Mouse (Mus musculus) stomach, embryonic 15.5 days (tissue): ENCODE measurements around the gene Prrt1. TPM values are rescaled to one million over a fixed set of nuclear protein-coding genes. Genes with fewer than 3 reads are reported as not detected.
A peak's percentile ranks its signal among the peaks of the same experiment; 100 is the strongest.

ENCODE experiments used
- ATAC-seq: fragments of 200-750 bp; cut with Nextera tagmentation; 2 replicates; pipeline ENCODE4 v1.8.0; 2017; ENCODE audit warnings: low read depth, moderate number of reproducible peaks, moderate TSS enrichment; ENCODE audit not compliant: insufficient read depth, low FRiP score
- H3K27ac ChIP-seq: fragments of 300-500 bp; sonication (generic); 2 replicates; pipeline ENCODE4 v1.5.1; 2015; ENCODE audit warnings: mild to moderate bottlenecking, inconsistent platforms
- H3K27me3 ChIP-seq: fragments of 300-500 bp; sonication (generic); replicated peaks from 2 replicates; pipeline ENCODE4 v1.6.1; 2015; ENCODE audit warnings: inconsistent platforms
- H3K36me3 ChIP-seq: fragments of 300-500 bp; sonication (generic); 2 replicates; pipeline ENCODE4 v1.6.1; 2015; ENCODE audit warnings: inconsistent platforms
- H3K4me1 ChIP-seq: fragments of 300-500 bp; sonication (generic); 2 replicates; pipeline ENCODE4 v1.6.1; 2015; ENCODE audit warnings: inconsistent platforms
- H3K4me2 ChIP-seq: fragments of 300-500 bp; sonication (generic); 2 replicates; pipeline ENCODE4 v1.6.1; 2015; ENCODE audit warnings: mild to moderate bottlenecking, inconsistent platforms
- H3K4me3 ChIP-seq: fragments of 300-500 bp; sonication (generic); replicated peaks from 2 replicates; pipeline ENCODE4 v1.5.1; 2015; ENCODE audit warnings: inconsistent platforms
- H3K9ac ChIP-seq: fragments of 300-500 bp; sonication (generic); 2 replicates; pipeline ENCODE4 v1.6.1; 2015; ENCODE audit warnings: inconsistent platforms
- H3K9me3 ChIP-seq: fragments of 300-500 bp; sonication (generic); 2 replicates; pipeline ENCODE4 v1.6.1; 2016; ENCODE audit warnings: inconsistent platforms
- WGBS: fragments of 180-500 bp; shearing (Covaris S2); methylation state at CpG from one replicate; pipeline ENCODE4 v1.1.7; 2015; 5-methylcytosine and 5-hydroxymethylcytosine counted together
- polyA plus RNA-seq: library from polyadenylated mRNA; unstranded; fragments of >200 nt; fragmentation: Nextera tagmentation; extraction: Ambion mirVana; gene quantifications from 2 replicates; pipeline ENCODE4 v1.2.1, GENCODE M21; 2015

The Prrt1 gene
- polyA plus RNA-seq, 1 experiment from 2014 or later: 0.63 TPM

DNA sequence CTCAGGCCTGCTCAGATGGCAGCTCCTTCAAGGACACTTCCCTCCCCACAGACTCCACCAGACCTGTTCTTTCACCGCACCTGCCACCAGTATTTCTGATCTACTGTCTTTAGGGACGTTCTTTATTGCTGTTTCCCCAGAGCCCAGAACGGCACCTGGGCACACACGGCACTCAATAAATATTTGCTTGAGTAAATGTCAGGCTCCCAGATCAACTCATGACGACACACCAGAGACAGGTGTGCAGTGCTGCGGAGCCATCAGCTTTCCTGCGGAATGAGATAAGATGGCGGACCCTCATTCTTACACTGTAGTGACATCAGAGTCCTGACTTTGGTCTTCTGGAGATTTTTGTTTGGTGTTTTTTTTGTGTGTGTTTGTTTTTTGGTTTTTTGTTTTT lies 8.3 kb upstream of the Prrt1 start:
- no peak overlapping the region for H3K4me2 ChIP-seq
- H3K27ac ChIP-seq: no peak overlapping the region
- H3K36me3 ChIP-seq: peaks cover 21% of the 10 kb centered on the region
- H3K4me3 ChIP-seq: no peak overlapping the region
- 72% methylated on average over 8 of the region's 8 CpGs for WGBS
- H3K4me1 ChIP-seq: peaks cover 2% of the 10 kb centered on the region
- H3K9ac ChIP-seq: no peak overlapping the region
- H3K27me3 ChIP-seq: no peaks in the 10 kb centered on the region
- ATAC-seq: no peak
- H3K9me3 ChIP-seq: no peaks in the 10 kb centered on the region

DNA sequence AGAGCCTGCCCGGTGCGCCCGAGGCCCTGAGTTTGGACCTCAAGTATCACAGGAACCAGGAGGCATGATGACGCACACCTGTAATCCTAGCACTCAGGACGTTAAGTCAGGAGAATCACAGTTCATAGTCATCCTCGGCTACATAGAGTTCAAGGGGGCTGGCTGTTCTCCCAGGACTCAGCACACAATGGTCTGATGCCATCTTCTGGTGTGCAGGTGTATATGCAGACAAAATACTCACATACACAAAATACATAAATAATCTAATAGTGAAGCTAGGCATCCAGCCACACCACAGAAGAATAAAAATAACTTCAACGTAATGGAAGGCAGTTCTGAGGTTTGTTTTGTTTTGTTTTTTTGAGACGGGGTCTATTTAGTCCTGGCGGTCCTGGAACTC lies 6.2 kb upstream of the Prrt1 start:
- H3K4me2 ChIP-seq: no peak overlapping the region
- no peak overlapping the region for H3K9ac ChIP-seq
- ATAC-seq: no peak
- H3K4me1 ChIP-seq: peaks cover 12% of the 10 kb centered on the region
- H3K27ac ChIP-seq: no peak overlapping the region
- 85% methylated on average over 9 of the region's 9 CpGs for WGBS
- H3K27me3 ChIP-seq: no peaks in the 10 kb centered on the region
- peaks cover 11% of the 10 kb centered on the region for H3K36me3 ChIP-seq
- H3K4me3 ChIP-seq: no peak overlapping the region
- H3K9me3 ChIP-seq: no peaks in the 10 kb centered on the region

DNA sequence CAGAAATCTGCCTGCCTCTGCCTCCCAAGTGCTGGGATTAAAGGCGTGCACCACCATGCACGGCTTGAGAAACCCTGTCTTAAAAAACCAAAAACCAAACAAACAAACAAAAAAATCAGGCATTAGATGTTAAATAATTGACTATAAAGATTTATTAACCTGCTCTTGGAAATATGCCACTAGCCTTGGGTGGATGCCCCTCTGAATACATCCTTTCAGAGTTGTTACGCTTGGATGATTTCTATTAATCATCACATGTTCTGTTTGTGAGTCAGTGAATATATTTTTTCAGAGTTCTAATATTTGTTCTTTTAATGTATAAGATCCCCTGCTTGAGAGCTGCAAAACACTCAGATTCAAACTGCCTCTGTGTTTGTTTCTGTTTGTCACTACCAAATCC lies 4.4 kb upstream of the Prrt1 start:
- Histone ChIP-seq H3K27ac (no peak overlapping the region), H3K4me2 (no peak overlapping the region), H3K4me3 (no peak overlapping the region), H3K9ac (no peak overlapping the region), H3K4me1 (peaks cover 26% of the 10 kb centered on the region), H3K36me3 (peaks cover 11% of the 10 kb centered on the region), H3K27me3 (peaks cover 5% of the 10 kb centered on the region; the same call in 1 of the 2 replicates), H3K9me3 (no peaks in the 10 kb centered on the region)
- no peak for ATAC-seq
- 86% methylated on average over 3 of the region's 3 CpGs for WGBS

DNA sequence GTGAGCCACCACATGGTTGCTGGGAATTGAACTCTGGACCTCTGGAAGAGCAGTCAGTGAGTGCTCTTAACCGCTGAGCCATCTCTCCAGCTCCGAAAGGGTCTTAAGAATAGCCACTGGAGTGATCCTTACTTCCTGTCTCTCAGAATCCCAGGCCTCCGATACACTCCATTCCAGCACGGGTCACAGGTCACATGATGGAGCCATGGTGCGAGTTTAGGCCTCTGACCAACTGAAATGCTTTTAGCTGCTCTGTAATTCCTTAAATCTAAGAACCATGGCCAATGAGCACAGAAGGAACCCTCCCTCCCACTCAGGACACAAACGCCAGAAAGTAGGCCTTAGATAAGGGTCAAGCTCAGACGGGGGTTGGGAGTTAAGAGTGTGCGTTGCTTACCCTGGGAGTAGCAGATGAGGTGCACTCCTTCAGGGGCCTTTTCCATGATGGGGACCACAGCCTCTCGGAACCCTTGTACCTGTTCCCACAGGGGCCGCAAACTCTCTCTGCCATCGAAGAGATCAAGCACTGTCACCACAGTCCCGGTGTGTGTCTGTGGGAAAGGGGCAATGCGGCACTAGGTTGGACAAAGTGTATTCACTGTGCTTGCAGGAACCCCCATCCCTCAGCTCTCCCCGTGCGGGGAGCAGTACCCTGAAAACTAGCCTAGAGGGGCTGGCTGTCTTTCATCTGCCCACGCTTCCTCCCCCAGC lies 3.1 kb upstream of the Prrt1 start:
- Histone ChIP-seq H3K4me2 (peak overlapping the region; percentile 96), H3K4me1 (peaks cover 38% of the 10 kb centered on the region), H3K9me3 (no peaks in the 10 kb centered on the region), H3K27me3 (peaks cover 17% of the 10 kb centered on the region), H3K36me3 (peaks cover 11% of the 10 kb centered on the region), H3K9ac (peak overlapping the region; percentile 65; the same call in 1 of the 2 replicates), H3K27ac (peak overlapping the region; percentile 95), H3K4me3 (peak overlapping the region; percentile 77)
- 44% methylated on average over 16 of the region's 16 CpGs for WGBS
- no peak for ATAC-seq

DNA sequence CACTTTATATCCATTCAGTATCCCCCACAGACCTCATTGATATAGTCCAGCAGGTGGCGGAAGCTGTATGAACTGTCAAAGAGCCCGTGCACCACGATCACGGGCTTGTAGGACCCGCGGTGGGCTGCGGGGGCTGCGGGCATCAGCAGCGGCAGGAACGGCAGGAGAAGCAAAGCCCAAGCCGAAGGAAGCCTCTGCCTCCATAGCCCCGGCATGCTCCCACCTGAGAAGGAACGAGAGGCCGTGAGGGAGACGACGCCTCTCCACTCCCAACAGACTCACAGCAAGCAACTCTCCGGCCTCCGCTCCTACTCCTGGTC lies 2.6 kb upstream of the Prrt1 start:
- Histone ChIP-seq H3K27ac (peak overlapping the region; percentile 95), H3K4me1 (peaks cover 43% of the 10 kb centered on the region), H3K9ac (peak overlapping the region; percentile 65), H3K36me3 (peaks cover 10% of the 10 kb centered on the region), H3K4me2 (peak overlapping the region; percentile 96), H3K9me3 (no peaks in the 10 kb centered on the region), H3K4me3 (peak overlapping the region; percentile 77), H3K27me3 (peaks cover 22% of the 10 kb centered on the region)
- 0% methylated on average over 18 of the region's 18 CpGs for WGBS
- ATAC-seq: no peak

DNA sequence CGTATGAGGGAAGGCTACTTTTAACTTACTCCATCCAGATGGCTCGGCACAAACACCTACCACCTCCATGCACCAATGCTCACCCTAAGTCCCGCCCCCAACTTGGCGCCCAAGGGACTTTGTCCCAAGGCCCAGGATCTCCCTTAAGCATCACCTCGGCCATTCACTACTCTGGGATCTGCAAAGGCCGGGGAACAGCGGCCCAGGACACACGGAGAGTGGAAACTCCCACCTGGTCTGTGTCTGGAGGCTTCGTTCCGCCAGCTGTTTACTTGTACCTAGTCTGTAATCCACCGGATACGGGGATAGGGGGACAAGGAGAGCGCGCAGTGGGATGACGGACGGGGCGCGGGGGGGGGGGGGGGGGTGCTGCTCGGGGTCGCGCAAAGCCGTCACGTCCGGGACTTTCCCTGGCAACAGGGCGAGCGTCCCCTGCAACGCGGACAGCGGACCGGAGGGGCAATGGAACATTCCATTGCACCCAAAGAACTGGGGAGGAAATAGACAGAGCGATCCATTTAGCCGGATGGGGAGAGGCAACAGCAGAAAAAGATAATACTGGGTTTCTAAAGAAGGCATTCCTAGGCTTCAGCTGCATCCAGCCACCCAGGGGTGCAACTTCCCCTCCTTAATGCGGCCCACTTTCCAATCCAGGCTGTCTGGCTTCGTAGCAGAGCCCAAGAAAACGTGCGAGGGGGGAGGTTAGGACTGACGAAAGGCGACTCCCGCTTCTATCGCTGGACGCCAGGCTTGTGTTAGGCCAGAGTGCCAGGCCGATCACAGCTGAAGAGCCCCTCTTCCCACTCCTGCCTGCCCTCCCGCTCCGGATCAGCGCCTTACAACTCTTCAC lies 2.0 kb upstream of the Prrt1 start:
- H3K4me2 ChIP-seq: peak overlapping the region; percentile 96
- WGBS: 1% methylated on average over 39 of the region's 45 CpGs
- H3K9ac ChIP-seq: peak overlapping the region; percentile 65

DNA sequence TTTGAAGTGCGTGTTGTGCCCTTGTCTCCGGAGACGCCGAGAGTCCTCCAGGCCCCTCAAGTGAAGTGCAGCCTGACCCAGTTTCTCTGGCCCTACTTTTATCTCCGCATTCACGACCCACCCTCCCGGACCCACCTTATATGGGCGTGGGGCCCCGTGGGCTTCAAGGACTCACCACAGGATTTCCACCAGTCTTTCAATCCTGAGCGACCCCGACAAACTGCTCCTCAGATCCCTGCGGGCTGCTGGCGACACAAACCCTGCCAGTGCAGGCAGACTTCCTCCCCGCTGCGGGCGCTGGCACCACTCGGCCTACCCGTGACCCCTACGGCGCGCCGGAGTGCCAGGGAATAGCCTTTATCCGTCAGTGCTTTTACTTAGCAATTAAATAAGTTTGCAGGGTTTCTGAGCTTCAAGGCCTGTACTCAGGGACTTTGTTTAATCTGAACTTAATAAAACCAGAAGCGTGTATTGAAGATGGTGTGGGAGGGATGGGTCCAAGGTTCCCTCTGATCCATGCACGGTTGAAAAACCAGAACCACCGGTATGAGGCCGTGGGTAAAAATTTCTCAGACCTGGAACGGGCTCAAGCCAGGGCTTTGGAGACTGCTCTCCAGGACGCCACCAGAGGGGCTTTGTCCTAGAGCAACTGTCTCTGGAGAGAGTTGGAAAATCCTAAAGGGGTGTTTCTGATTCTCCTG lies 1.2 kb upstream of the Prrt1 start, which contains the start of gene Ppt2:
TSS of gene Ppt2 (minus strand) at position 568 of the 701 bp plus-strand sequence.
- ATAC-seq: no peak
- Histone ChIP-seq H3K27me3 (peaks cover 26% of the 10 kb centered on the region), H3K4me2 (peak within 1 kb of the TSS; percentile 96), H3K4me3 (peak within 1 kb of the TSS; percentile 77), H3K4me1 (peaks cover 50% of the 10 kb centered on the region), H3K9ac (peak within 1 kb of the TSS; percentile 62), H3K36me3 (0 out of 2 replicates have a peak, but pooled peaks cover 2% of the 10 kb centered on the region), H3K27ac (peak within 1 kb of the TSS; percentile 95), H3K9me3 (no peaks in the 10 kb centered on the region)
- WGBS: 4% methylated on average over 29 of the region's 29 CpGs

More for the DNA sequence above, 2.0 kb upstream of the Prrt1 start:
- peaks cover 49% of the 10 kb centered on the region for H3K4me1 ChIP-seq
- H3K9me3 ChIP-seq: no peaks in the 10 kb centered on the region
- H3K36me3 ChIP-seq: peaks cover 6% of the 10 kb centered on the region; the same call in 1 of the 2 replicates
- H3K27ac ChIP-seq: peak overlapping the region; percentile 95
- peak overlapping the region; percentile 77 for H3K4me3 ChIP-seq
- H3K27me3 ChIP-seq: peaks cover 26% of the 10 kb centered on the region
- peak; percentile 82 for ATAC-seq

DNA sequence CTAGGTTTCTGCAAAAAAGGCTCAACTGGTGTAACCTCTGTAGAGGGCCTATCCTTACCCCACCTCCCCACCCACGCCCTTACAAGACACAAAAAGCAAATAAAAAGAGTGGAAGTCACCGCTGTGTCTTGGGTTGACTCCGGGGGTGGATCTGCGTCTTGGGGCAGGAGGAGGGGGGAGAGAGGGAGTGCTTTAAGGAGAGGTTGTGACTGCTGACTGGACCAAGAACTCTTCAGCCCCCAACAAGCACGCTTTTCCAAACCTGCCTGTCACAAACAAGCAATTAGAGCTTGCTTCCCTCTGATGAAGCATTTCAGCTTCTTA lies 727 bp upstream of the Prrt1 start:
- H3K4me1 ChIP-seq: peaks cover 50% of the 10 kb centered on the region
- ATAC-seq: no peak
- WGBS: 30% methylated on average over 5 of the region's 5 CpGs
- peak overlapping the region; percentile 77 for H3K4me3 ChIP-seq
- H3K36me3 ChIP-seq: 0 out of 2 replicates have a peak, but pooled peaks cover 2% of the 10 kb centered on the region
- peak overlapping the region; percentile 96 for H3K4me2 ChIP-seq
- H3K9ac ChIP-seq: no peak overlapping the region
- peaks cover 26% of the 10 kb centered on the region for H3K27me3 ChIP-seq
- H3K9me3 ChIP-seq: no peaks in the 10 kb centered on the region
- peak overlapping the region; percentile 95 for H3K27ac ChIP-seq

DNA sequence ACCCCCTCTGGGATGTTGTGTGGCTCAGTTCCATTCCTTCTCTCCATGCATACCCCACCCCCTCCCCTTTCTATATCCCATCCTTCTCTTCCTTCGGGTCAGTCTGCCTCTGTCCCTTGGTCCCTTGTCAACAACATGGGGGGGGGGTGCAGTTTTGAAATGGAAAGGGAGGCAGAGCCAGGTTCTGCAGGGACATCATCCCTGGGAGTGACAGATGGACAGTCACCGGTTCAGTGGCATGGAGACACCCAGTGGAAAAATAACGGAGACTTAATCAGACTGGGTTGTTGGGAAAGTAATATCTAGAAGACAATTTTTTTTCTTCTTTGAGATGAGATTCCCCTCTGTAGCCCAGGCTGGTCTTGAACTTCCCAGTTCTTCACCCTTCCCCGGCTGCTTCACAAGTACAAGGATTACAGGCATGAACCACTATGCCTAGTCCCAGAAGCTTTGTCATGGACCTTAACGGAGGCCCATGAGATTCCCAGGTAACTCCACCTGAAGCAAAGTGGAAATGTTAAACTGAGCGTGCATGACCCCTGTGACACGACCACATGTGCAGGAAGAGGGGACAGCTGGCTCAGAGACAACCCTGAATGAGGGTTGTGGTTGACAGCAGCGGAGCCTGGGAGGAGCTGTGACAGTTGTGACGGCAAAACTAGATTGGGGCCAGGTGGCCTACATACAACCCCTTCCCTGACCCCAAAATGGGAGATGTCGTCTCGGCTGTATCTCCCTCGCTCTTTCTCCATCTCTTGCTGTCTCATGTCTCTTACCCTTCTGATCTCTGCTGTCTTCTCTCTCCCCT lies 667 bp downstream of the Prrt1 start:
- peak overlapping the region; percentile 96 for H3K4me2 ChIP-seq
- peaks cover 26% of the 10 kb centered on the region for H3K27me3 ChIP-seq
- peaks cover 50% of the 10 kb centered on the region for H3K4me1 ChIP-seq
- H3K9ac ChIP-seq: no peak overlapping the region
- H3K4me3 ChIP-seq: peak overlapping the region; percentile 77
- no peak overlapping the region for H3K27ac ChIP-seq
- H3K36me3 ChIP-seq: 0 out of 2 replicates have a peak, but pooled peaks cover 2% of the 10 kb centered on the region
- no peak for ATAC-seq
- no peaks in the 10 kb centered on the region for H3K9me3 ChIP-seq
- 27% methylated on average over 12 of the region's 12 CpGs for WGBS

DNA sequence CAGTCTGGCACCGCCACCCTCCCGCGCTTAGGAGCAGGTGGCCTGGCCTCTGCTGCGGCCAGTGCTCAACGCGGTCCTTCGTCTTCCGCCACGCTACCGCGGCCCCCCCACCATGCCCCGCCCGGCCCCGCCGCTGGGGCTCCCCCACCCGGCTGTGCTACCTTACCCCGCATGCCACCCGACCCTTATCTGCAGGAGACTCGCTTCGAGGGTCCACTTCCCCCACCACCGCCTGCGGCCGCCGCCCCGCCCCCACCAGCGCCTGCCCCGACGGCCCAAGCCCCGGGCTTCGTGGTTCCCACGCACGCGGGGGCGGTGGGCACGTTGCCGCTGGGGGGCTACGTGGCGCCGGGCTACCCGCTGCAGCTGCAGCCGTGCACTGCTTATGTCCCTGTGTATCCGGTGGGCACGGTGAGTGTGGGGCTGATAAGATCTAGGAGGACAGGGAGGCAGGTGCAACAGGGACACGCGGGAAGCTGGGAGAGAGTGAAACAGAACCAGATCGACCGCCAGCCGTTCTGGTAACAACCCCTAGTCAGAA lies 1.5 kb downstream of the Prrt1 start:
- WGBS: 5% methylated on average over 46 of the region's 48 CpGs
- ATAC-seq: no peak
- no peak overlapping the region for H3K9ac ChIP-seq

DNA sequence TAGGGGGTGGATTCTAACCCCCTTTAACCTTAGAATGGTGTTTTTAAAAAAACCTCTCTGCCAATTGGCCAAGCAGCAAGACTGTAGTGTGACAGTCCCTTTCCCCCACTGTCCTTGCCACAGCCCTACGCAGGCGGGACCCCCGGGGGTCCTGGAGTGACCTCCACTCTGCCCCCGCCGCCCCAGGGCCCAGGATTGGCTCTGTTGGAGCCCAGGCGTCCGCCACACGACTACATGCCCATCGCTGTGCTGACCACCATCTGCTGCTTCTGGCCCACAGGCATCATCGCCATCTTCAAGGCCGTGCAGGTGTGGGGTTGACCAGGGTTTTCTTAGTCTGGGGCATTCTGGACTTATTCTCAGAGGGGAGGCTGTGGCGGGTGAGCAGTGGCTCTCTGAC lies 2.3 kb downstream of the Prrt1 start:
- 11% methylated on average over 12 of the region's 12 CpGs for WGBS
- H3K27ac ChIP-seq: no peak overlapping the region
- peaks cover 41% of the 10 kb centered on the region for H3K4me1 ChIP-seq

More for the DNA sequence above, 1.5 kb downstream of the Prrt1 start:
- no peak overlapping the region for H3K27ac ChIP-seq
- H3K27me3 ChIP-seq: peaks cover 26% of the 10 kb centered on the region
- peaks cover 50% of the 10 kb centered on the region for H3K4me1 ChIP-seq
- H3K36me3 ChIP-seq: no peaks in the 10 kb centered on the region
- H3K9me3 ChIP-seq: no peaks in the 10 kb centered on the region
- H3K4me2 ChIP-seq: peak overlapping the region; percentile 84
- peak overlapping the region; percentile 41 for H3K4me3 ChIP-seq

More for the DNA sequence above, 2.3 kb downstream of the Prrt1 start:
- H3K36me3 ChIP-seq: no peaks in the 10 kb centered on the region
- peak overlapping the region; percentile 84 for H3K4me2 ChIP-seq
- H3K27me3 ChIP-seq: peaks cover 26% of the 10 kb centered on the region
- no peaks in the 10 kb centered on the region for H3K9me3 ChIP-seq
- peak overlapping the region; percentile 41 for H3K4me3 ChIP-seq
- H3K9ac ChIP-seq: no peak overlapping the region
- no peak for ATAC-seq
